Mouse (Mus musculus): ENCODE data around the gene Lrrc26.

GRCm38 (mm10) chr2:25262795-25263622 is 26.7 kb upstream of the Lrrc26 start:
- no peak for TF ChIP-seq POLR2A (IDR thresholded peaks at IDR 0.05; ENCODE audit: extremely low read depth, insufficient read depth, low read length)
- no peak for TF ChIP-seq CTCF (IDR thresholded peaks at IDR 0.05; ENCODE audit: low read depth, low read length)
